Mouse (Mus musculus) granulocyte monocyte progenitor cell, adult 5-6 weeks (primary cell): Measurements from ENCODE around the gene Myh8. TPM values are rescaled to one million over a fixed set of nuclear protein-coding genes. Genes with fewer than 3 reads are reported as not detected.

Source experiments
- ATAC-seq: replicated peaks from 2 replicates; pipeline ENCODE4 v1.8.0; 2016; ENCODE audit warnings: mild to moderate bottlenecking, moderate TSS enrichment, inconsistent platforms; ENCODE audit not compliant: poor library complexity, severe bottlenecking
- total RNA-seq, 2 experiments: library from RNA; stranded (forward) in 1 of 2; stranded (reverse) in 1 of 2; fragments of 200-712, 200-1000 nt in 1 of 2; fragments of >200 nt in 1 of 2; fragmentation: Nextera tagmentation in 1 of 2; gene quantifications; 2 replicates each; pipeline ENCODE4 v1.2.3; 2014 to 2017

Gene Myh8
- total RNA-seq, 2 experiments from 2014 or later: not detected

DNA sequence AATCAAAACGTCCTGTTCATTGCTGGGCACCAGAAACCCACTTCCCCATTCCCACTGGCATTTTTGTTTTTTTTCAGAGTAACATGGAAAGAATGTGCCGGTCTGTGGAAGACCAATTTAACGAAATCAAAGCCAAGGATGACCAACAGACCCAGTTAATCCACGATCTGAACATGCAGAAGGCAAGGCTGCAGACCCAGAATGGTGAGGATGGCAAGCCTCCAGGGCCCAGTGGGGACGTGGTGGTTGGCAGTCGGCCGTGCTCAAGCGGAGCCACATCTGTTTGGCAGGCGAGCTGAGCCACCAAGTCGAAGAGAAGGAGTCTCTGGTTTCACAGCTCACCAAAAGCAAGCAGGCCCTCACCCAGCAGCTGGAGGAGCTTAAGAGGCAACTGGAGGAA lies 81.1 kb downstream of the Myh8 start:
- no peak for ATAC-seq

Other genes with a start within 250 kb of the Myh8 start
- gene Adprm, start 224.5 kb upstream of the Myh8 start, total RNA-seq (2014; fragmentation: Nextera tagmentation): 30.6 and 43.1 TPM in 2 replicates
- gene Adprm, start 224.5 kb upstream of the Myh8 start, total RNA-seq (2017): 28.5 and 35.8 TPM in 2 replicates
- gene Sco1, start 224.5 kb upstream of the Myh8 start, total RNA-seq (2014; fragmentation: Nextera tagmentation): 13.3 and 16.2 TPM in 2 replicates
- 34.2 and 37.8 TPM in 2 replicates for gene Sco1, start 224.5 kb upstream of the Myh8 start, total RNA-seq (2017)
- not detected in 2 replicates for gene Myh3, start 198.8 kb upstream of the Myh8 start, total RNA-seq (2014; fragmentation: Nextera tagmentation)
- gene Myh3, start 198.8 kb upstream of the Myh8 start, total RNA-seq (2017): not detected in 2 replicates
- not detected in 2 replicates for gene Myh2, start 106.1 kb upstream of the Myh8 start, total RNA-seq (2014; fragmentation: Nextera tagmentation)
- not detected in 2 replicates for gene Myh2, start 106.1 kb upstream of the Myh8 start, total RNA-seq (2017)
- gene Myh1, start 77.1 kb upstream of the Myh8 start, total RNA-seq (2014; fragmentation: Nextera tagmentation): not detected in 2 replicates
- not detected in 2 replicates for gene Myh1, start 77.1 kb upstream of the Myh8 start, total RNA-seq (2017)
- not detected in 2 replicates for gene Myh4, start 39.1 kb upstream of the Myh8 start, total RNA-seq (2014; fragmentation: Nextera tagmentation)
- not detected in 2 replicates for gene Myh4, start 39.1 kb upstream of the Myh8 start, total RNA-seq (2017)
- gene Myh13, start 44.5 kb downstream of the Myh8 start, total RNA-seq (2014; fragmentation: Nextera tagmentation): not detected in 2 replicates
- gene Myh13, start 44.5 kb downstream of the Myh8 start, total RNA-seq (2017): not detected in 2 replicates
- 17.3 and 18.8 TPM in 2 replicates for gene Gas7, start 178.3 kb downstream of the Myh8 start, total RNA-seq (2014; fragmentation: Nextera tagmentation)
- 10.1 and 12.3 TPM in 2 replicates for gene Gas7, start 178.3 kb downstream of the Myh8 start, total RNA-seq (2017)